Mouse (Mus musculus): ENCODE data around the gene En1.

Gene En1

DNA sequence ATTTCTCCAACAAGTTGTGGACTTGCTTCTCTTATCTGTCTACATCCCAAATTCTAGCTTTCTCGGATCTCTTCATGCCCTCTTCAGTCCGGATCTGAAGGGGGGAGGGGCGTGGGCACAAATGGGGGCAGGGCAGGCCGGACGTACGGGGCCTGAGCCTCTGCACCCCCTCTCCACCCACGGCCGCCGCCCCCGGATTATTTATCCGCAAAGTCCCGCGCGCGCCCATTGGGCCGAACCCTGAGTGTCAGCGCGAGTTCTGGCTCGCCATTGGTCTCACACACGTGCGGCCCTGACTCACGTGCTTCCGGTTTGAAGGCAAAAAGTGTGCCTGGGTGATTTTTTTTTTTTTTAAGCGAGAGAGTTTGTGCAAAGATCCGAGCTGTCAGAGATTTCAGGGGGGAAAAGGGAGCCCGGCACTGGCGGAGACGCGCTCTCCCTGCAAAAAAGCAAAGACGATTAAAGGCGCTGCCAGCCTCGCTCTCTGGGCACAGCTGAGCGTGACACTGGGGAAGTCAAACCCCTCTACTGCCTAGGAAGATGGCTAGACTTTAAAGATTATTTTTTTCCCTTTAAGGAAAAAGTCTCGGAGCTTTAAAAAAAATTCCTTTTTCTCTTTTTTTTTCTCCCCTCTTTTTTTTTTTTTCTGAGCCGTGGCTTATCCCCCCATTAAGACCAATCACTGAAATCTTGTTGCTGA is at the start of gene En1:
En1 (plus strand) TSS at position 388 of the 700 bp plus-strand sequence.
- DNase-seq (ENCODE audit: low read depth, low spot score) = peak; percentile 67

DNA sequence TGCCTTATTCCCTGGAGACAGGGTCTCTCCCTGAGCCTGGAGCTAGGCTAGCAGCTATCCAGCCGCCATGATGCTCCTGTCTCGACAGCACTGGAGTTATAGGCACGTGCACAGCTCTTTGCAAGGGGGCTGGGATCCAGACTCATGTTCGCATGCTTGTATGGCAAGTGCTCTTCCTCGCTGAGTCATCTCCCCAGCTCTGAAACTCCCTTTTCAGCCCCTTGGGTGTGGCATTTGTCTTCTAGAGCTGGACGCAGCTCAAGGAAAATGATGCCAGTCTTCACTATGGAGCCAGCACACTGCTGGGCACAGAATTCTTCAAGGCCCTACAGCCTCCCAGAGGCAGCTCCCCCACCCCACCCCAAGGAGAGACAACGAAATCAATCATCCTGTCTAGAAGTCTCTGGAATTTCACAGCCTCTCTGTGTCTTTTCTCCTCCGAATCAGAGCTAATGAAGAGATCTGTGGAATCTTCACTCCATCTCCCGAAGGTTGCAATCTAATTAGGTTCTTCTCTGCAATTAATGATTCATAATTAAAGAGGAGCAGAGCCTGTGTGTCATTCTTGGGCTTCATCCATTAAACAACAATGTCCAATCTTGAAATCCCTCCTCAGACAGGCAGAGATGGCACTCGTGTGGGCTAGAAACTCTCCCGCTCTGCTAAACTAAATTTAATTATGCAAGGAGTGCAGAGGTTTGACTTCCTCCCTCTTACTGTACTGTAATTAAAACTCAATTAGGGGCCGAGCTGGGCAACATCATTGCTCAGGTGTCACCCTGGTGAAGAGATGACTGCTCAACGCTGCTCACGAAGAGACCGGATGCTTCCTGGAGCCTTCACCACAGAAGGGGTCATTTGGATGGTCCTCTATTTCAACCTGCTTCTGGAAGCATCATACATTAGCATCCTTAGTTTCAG is 45.0 kb upstream of the En1 start:
- no peak for DNase-seq (ENCODE audit: low read depth, low spot score)

DNA sequence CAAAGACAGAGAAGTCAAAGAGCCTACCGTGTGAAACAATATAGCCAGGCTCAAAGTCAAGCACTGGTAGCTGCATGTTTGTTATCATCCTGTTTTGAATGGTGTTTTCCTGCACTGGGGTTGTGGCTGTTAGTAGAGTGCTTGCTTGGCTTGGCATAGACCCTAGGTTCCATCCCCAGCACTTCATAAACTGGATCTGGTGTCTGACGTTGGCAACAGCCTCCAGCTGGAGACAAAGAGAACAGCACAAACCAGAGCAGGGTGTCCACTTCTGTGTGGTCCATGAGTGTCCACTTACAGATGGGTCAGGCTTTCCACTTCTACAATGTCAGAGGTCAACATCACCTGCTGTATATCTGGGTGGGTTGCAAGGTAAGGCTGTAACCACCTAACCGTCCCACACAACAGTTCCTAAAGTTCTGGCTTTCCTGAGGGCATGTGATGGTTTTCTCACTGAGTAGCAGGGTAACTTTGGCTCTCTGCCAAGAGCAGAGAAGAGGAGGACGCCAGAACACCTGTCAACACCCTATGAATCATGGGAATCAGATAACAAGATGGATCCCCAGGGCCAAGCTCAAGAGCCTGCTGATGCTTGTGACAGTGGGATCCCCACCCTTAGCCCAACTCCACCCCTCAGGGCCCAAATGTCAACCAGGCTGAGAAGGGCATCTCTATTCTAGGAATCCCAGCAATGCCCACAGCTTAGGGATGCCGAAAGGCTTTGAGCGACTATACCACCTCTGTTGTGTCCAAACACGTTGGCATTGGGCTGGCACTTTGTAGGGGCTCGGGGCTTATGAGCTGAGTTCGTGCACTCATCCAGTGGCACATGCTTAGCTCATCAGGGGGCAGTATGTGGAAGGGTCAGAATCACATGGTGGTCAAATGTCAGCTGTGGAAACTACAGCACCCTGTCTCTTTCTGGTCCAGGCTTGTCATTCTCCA is 43.6 kb upstream of the En1 start:
- DNase-seq (ENCODE audit: low read depth, low spot score) = no peak

DNA sequence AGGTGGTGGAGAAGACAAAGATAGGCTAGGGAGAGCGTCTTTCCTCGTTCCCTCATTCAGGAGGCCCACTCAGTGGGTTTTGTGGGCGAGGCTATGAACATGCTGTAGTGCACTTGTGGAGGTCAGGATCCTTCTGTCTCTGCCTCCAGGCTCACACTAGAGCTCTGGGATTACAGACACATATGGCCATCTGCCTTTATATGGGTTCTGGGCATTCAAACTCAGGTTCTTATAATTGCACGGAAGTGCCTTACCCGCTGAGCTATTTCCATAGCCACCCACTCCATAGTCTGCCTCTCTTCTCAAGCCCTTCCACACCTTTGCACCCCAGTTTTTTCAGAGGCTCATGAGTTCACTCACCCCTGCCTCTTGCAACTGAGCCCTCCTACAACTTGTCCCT is 42.3 kb upstream of the En1 start:
- no peak for DNase-seq (ENCODE audit: low read depth, low spot score)

DNA sequence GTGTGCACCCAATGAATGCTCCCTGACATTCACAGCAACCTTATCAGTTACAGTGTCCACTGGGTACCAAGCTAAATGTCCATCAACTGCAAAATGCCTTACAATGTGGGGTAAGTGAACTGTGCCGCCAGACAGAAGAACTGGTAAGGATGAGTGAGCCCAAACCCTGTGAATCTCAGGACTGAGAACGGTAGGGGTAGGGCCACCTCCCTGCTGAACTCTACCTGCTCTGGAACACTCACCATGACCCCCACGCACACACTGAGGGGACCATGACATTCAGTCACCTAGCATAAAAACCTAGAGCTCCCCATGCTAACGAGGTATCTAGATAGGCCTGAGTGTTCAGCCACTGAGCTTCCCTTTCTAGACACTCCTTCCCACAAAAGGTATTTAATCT is 20.9 kb upstream of the En1 start:
- no peak for DNase-seq (ENCODE audit: low read depth, low spot score)

DNA sequence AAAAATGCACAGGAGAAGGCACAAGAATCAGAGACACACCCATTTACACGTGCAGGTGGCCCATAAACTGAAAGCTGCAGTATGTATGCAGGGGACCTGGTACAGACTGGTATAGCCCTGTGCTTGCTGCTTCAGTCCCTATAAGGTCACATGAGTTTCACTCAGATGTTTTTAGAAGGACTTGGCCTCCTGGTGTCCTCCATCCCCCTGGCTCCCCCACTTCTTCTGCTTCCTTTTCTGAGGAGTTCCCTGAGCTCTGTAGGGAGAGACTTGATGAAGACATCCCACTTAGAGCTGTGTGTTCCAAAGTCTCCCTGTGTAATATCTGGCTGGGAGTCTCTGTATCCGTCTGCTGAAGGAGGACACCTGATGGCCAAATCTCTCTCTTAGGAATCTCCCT is 16.7 kb upstream of the En1 start:
- no peak for DNase-seq (ENCODE audit: low read depth, low spot score)

DNA sequence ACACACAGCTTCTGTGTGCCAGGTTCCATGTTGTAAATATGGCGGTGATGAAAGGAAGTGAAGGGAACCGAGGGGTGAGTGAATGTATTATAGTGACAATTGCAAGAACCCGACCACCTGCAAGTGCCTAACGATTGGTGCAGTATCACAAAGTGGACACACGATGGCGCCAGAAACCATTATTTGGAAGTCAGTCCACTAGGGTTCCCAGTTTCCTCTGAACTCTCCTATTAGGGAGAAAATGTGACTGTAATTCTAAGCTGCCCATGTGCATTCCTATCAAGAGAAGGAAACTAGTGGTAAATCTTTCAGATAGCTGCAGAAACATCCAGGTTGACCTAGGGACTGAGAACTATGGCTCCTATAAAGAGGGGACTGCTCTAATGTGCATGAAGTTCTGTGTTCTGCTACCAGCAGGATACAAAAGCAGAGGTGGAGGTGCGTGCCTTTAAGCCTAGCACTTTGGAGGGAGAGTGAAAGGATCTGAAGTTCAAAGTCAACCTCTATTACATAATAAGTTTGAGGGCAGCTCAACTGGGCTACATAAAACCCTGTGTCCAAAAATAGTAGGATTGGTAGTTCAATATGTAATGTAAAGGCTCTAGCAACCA is 15.6 kb upstream of the En1 start:
- DNase-seq (ENCODE audit: low read depth, low spot score) = peak; percentile 84

DNA sequence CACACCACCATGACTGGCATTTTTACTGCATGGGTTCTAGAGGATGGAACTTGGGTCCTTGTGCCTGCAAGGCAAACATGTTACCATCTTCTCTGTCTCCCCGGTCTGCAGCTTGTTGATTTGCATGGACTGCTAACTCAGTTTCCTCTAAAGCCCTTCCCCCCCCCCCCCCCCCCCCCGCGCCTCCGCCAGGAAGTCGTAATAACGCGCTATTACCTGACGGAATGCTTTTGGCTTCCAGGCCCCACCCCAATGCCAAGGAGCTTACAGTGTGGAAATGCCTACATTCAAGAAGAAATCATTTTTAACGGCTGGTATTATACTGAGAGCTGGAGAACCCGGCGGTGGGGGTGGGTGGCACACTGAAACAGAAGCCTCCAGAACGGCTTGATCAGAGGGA is 14.8 kb upstream of the En1 start:
- DNase-seq (ENCODE audit: low read depth, low spot score) = no peak

DNA sequence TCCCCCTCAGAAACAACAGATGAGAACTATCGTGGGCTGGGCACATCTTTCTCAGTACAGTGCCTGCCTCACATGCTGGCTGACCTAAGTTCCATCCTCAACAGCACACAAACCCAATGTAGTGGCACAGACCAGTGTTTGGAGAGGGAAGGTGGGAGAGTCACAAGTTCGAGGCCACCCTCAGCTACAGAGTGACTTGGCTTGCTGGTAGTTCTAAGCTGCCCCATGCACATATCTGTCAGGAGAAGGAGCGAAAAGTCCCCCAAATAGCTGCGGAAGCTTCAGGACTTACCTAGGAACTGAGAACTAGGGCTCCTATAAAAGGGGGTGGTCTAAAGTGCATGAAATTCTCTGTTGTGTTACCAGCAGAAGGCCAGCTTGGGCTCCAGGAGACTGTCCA is 14.3 kb upstream of the En1 start:
- DNase-seq (ENCODE audit: low read depth, low spot score) = no peak

DNA sequence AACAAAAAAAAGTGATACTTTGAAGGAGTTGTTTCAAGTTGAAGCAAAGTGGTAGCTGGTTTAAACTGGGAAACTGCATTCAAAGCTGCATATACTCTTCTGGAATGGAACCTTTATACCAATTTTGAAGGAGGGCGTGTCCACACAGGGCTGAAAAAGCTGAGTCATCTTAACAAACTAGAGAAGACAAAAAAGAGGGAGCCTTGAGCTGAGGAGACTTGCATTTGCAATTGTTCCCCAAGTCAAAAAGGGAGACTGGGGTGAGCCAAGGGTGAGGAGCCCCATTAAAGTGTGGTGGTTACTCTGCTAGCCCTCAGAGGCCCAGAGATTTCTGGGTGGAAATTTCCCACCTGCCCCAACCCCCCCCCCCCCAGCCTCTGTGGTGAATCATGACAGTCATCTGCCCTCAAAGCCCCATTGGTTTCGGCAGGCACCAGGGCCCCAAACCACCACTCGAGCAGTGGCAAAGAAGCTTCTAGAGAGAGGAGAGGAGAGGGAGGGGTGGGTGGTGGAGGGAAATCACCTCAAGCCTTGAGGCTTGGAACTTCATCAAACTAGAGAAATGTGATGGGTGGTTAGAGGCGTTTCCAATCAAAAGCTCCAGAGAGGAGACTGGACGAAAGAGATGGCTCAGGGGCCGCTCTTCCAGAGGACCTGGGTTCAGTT is 13.7 kb upstream of the En1 start:
- no peak for DNase-seq (ENCODE audit: low read depth, low spot score)

DNA sequence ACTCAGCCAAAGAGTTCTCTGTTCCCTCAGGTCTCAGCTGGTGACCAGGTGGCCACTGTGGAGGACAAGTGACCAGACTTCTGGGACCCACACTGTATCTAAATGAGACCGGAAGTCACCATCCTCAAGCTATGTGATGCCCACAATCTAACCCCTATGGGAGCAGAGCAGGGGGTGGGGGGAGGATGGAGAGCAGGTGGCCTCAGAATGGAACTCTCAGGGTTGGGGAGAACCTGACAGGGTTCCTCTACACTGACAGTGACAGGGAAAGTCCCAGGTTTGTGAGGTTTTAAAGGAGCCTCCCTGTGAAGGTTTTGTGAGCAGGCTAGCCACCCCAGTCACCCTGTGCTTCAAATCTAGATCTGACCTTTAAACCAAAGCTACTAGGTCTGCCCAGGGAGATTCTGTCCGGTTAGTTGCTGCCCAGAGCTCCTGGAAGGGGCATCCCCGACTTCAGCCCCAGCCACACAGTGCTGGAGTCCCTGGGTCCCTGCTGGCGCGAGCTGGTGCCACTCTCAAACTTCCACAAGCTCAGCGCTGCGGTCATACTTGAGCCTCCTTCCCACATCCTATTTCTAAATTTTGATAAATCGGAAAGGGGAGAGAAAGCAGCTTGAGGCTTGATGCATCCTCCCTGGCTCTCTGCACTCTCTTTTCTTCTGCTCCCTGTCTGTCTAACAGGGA is 8.8 kb upstream of the En1 start:
- DNase-seq (ENCODE audit: low read depth, low spot score) = no peak

DNA sequence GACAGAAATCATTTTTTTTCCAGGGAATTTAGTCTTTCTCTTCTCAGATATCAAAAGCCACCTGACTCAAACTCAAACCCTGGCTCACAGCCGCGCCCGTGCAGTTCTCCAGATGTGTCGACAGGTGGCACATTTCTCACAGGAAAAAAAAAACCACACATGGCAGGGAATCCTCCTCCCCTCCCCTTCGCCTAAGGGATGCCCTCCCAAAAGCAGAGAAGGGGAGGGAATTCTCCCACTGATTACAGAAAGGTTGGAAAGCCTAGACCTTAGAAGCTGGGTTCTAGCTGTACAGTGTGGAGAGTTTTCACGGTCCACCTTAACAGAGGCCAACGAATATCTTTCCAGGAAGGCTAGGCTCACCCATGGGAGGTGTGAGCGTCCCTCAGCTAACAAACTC is 7.6 kb upstream of the En1 start:
- peak; percentile 54 for DNase-seq (ENCODE audit: low read depth, low spot score)

DNA sequence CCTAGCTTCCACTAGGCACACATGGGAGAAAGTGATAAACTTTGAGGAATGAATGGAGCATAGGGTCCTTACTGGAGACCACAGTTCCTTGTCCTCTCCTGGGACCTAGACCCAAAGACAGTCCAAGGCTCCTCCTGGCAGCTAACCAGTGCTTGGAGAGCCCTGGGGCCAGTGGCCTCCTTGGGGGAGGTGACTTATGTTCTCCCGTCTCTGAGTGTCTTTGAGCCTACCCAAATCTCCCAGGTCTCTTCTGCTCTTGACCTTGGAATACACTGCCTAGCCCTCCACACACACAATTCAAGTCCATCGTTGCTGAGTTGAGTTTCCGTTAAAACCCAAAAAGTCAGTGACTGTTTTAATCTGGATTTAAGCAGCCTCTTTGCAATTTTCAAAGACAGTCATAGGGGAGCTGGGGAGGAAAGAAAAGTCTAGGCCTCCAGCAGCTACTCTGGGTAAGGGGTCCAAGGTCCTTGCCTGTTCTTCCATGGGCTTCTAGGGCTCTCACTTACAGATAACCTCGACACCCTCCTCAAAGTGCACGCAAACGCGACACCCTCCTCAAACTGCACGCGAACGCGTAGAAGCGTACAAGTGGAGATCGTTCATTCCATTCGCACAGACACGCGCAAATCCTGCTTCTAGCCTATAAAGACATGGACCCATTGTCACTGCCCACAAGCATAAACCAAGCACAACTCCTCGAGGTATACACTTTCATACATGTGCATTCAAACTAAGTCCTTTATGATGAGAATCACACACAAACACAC is 6.6 kb upstream of the En1 start:
- no peak for DNase-seq (ENCODE audit: low read depth, low spot score)

DNA sequence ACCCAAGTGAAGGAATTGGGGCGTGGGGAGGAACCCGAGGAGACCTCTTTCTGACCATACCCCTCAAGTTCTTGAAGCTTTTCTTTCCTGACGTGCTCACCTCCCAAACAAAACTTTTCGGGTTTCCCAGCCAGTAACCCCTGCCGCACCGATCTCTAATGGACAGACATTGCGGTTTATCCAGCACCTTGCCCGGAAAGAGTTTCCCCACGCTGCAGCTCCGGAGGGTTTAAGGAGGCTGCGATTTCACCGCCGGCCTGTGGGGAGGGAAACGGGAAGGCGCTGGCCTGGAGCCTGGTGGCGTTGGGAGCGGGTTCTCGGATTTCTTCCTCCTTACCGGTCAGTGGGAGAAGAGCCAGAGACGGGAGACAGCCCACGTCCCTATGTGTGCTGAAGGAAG is 5.9 kb upstream of the En1 start:
- DNase-seq (ENCODE audit: low read depth, low spot score) = peak; percentile 43

DNA sequence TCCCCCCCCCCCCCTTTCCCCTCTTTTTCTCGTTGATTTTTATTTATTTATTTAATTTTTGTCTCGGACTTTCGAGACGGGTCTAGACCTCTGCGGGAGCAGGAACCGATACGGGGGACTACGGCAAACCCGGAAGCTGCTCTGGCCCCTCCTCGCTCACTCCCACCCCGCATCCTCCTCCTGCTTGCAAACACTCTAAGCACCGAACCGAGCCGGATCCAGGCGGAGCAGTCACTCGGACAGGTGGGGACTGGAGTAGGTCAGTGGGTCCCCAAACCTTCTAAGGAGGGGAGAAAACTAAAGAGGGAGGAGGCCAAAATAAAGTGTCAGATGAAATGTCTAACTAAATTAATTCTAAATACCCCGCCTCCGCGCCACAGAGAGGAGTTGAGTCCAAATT is 5.4 kb upstream of the En1 start:
- DNase-seq (ENCODE audit: low read depth, low spot score) = no peak

DNA sequence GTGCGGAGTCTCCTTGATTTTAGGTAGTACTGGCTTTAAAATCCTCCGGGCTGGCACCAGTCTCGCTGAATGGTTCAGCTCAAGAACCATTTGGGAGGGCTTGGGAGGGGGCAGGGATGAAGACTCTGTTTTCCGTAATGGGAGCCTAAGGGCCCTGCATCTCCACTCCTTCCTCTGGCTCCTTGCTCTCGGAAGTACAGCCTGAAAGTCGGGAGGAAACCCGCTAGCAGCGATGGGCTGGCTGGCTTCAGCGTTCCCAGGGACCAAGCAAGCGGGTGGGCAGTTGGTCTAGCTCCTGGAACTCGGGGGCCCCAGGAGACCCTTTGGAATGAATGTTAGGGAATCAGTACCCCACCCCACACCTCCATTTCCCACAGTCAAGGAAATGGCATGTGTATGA is 4.9 kb upstream of the En1 start:
- no peak for DNase-seq (ENCODE audit: low read depth, low spot score)

DNA sequence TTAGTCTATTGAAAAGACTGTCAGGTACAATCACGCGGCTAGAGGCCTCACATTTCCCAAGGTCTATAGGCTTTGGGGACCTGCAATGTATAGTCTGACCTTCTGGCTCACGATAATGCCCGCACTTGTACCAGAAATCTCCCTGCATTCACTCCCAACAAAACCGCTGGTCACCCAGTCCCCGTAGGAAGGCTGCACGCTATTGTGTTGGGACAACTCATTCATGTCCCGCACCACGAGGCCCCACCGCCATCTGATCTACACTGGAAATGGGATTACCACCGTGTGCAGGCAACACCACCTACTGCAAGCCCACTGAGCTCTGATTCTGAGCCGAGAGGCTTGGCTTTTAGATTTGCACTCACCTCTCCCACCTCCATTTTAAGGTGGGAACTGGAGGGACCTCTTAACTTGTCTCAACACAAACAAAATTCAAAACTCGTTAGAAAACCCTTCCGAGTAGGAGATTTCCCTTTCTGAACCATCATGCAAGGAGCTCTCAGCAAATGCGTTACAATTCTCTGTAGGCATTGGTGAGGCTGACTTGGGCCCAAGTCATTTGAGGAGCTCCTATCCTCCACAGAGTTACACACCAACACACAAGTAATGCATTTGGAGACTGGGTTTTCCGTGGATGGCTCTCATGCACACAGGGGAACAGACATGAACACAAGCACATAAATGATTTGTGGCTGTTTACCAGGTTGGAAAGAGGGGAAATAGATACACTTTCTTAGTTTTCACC is 3.9 kb upstream of the En1 start:
- DNase-seq (ENCODE audit: low read depth, low spot score) = no peak

DNA sequence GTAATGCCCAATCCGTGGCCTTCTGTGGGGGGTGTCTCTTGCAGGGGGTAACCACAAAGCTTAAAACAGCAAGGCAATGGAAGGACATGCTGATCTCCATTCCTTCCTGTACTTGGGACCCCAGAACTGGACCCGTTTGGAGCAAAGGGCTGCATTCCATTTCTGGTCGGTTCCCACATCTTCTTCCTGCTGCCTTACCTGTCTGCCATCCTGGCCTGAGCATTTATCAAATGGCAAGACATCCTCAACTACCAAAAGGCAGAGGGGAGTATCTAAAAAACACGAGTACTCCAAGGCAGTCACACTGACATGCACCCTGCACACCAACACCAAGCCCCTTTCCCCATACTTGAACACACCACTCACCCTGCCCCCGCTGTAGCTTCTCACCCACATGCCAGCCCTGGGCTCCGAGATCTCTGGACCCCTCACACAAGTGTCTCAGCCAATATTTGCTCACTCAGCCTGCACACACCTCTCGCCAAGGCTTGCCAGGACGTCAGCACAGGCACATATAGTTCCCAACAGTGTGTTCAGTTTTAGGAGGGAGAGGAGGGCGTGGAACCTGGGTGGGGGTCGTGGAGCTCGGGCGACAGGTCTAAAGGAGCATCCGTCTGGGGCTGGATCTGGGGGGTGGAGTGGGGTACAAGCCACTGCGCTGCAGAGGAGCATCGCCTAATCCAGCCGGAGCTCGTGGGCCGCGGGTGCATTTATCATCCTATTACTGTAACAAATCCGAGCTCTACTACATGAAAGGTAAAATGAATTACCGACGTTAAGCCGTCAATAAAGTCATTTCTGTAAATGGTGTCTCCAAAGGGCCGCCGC is 2.7 kb upstream of the En1 start:
- DNase-seq (ENCODE audit: low read depth, low spot score) = no peak

All from forelimb bud, embryonic 11.5 days (tissue).